Mouse (Mus musculus) forebrain, embryonic 15.5 days (tissue): ENCODE measurements around the gene Hba-x. TPM values are rescaled to one million over a fixed set of nuclear protein-coding genes. Genes with fewer than 3 reads are reported as not detected.

Source experiments
- ATAC-seq: fragments of 200-750 bp; cut with Nextera tagmentation; replicated peaks from 2 replicates; pipeline ENCODE4 v1.8.0; 2017; ENCODE audit warnings: mild to moderate bottlenecking, moderate TSS enrichment, moderate library complexity
- H3K27ac ChIP-seq: fragments of 300-500 bp; sonication (generic); replicated peaks from 2 replicates; pipeline ENCODE4 v1.5.1; 2015; ENCODE audit warnings: mild to moderate bottlenecking, inconsistent platforms
- H3K27me3 ChIP-seq: fragments of 300-500 bp; sonication (generic); 2 replicates; pipeline ENCODE4 v1.6.1; 2015; ENCODE audit warnings: inconsistent platforms
- H3K36me3 ChIP-seq: fragments of 300-500 bp; sonication (generic); 2 replicates; pipeline ENCODE4 v1.6.1; 2015; ENCODE audit warnings: mild to moderate bottlenecking, inconsistent platforms
- H3K4me1 ChIP-seq: fragments of 300-500 bp; sonication (generic); 2 replicates; pipeline ENCODE4 v1.6.1; 2015; ENCODE audit warnings: inconsistent platforms
- H3K4me2 ChIP-seq: fragments of 300-500 bp; sonication (generic); replicated peaks from 2 replicates; pipeline ENCODE4 v1.6.1; 2015; ENCODE audit warnings: mild to moderate bottlenecking, inconsistent platforms
- H3K4me3 ChIP-seq: fragments of 300-500 bp; sonication (generic); 2 replicates; pipeline ENCODE4 v1.5.1; 2015; ENCODE audit warnings: mild to moderate bottlenecking, inconsistent platforms
- H3K9ac ChIP-seq: fragments of 300-500 bp; sonication (generic); replicated peaks from 2 replicates; pipeline ENCODE4 v1.6.1; 2015; ENCODE audit warnings: mild to moderate bottlenecking, inconsistent platforms
- H3K9me3 ChIP-seq: fragments of 300-500 bp; sonication (generic); 2 replicates; pipeline ENCODE4 v1.6.1; 2016; ENCODE audit warnings: inconsistent platforms
- WGBS: fragments of 180-500 bp; shearing (Covaris S2); methylation state at CpG from one replicate; pipeline ENCODE4 v1.1.7; 2015; ENCODE audit warnings: mixed read lengths; 5-methylcytosine and 5-hydroxymethylcytosine counted together
- polyA plus RNA-seq: library from polyadenylated mRNA; unstranded; fragments of >200 nt; fragmentation: Nextera tagmentation; extraction: Ambion mirVana; gene quantifications from 2 replicates; pipeline ENCODE4 v1.2.1, GENCODE M21; 2015

Gene Hba-x
- polyA plus RNA-seq, 1 experiment from 2014 or later, result 24.0 TPM

GRCm38 (mm10) chr11:32256146-32256545, 20.1 kb upstream of the Hba-x start:
- H3K27me3 ChIP-seq, result no peaks in the 10 kb centered on the region
- no peak overlapping the region for H3K4me2 ChIP-seq
- H3K9ac ChIP-seq, result no peak overlapping the region
- H3K4me1 ChIP-seq, result no peaks in the 10 kb centered on the region
- H3K27ac ChIP-seq, result no peak overlapping the region
- no peak for ATAC-seq
- no peaks in the 10 kb centered on the region for H3K9me3 ChIP-seq
- H3K36me3 ChIP-seq, result peaks cover 17% of the 10 kb centered on the region
- no peak overlapping the region for H3K4me3 ChIP-seq
- WGBS, result 85% methylated on average over 1 of the region's 1 CpGs

- ATAC-seq, result no peak
- no peak overlapping the region for H3K4me2 ChIP-seq
- 89% methylated on average over 3 of the region's 3 CpGs for WGBS
These were observed 19.6 kb upstream of the Hba-x start for GRCm38 (mm10) chr11:32256566-32256965.

GRCm38 (mm10) chr11:32262674-32263415, 13.4 kb upstream of the Hba-x start:
- ATAC-seq, result no peak
- Histone ChIP-seq H3K4me1 (peaks cover 12% of the 10 kb centered on the region), H3K27ac (no peak overlapping the region), H3K27me3 (no peaks in the 10 kb centered on the region), H3K9ac (no peak overlapping the region), H3K4me2 (no peak overlapping the region), H3K4me3 (no peak overlapping the region), H3K36me3 (no peaks in the 10 kb centered on the region), H3K9me3 (no peaks in the 10 kb centered on the region)
- WGBS, result 93% methylated on average over 10 of the region's 10 CpGs

More at GRCm38 (mm10) chr11:32256566-32256965, 19.6 kb upstream of the Hba-x start:
- H3K9me3 ChIP-seq, result no peaks in the 10 kb centered on the region
- H3K4me3 ChIP-seq, result no peak overlapping the region
- no peaks in the 10 kb centered on the region for H3K4me1 ChIP-seq
- peaks cover 15% of the 10 kb centered on the region for H3K36me3 ChIP-seq
- no peak overlapping the region for H3K27ac ChIP-seq
- no peaks in the 10 kb centered on the region for H3K27me3 ChIP-seq
- H3K9ac ChIP-seq, result no peak overlapping the region

- Histone ChIP-seq H3K9ac (no peak overlapping the region), H3K4me3 (no peak overlapping the region), H3K27ac (no peak overlapping the region), H3K9me3 (no peaks in the 10 kb centered on the region), H3K4me1 (peaks cover 16% of the 10 kb centered on the region), H3K36me3 (no peaks in the 10 kb centered on the region), H3K27me3 (no peaks in the 10 kb centered on the region), H3K4me2 (no peak overlapping the region)
- WGBS, result 95% methylated on average over 3 of the region's 3 CpGs
- ATAC-seq, result no peak
These were observed 11.0 kb upstream of the Hba-x start for GRCm38 (mm10) chr11:32265117-32265738.

- H3K4me1 ChIP-seq, result peaks cover 16% of the 10 kb centered on the region
- no peaks in the 10 kb centered on the region for H3K27me3 ChIP-seq
- no peak overlapping the region for H3K9ac ChIP-seq
- H3K9me3 ChIP-seq, result no peaks in the 10 kb centered on the region
- H3K36me3 ChIP-seq, result no peaks in the 10 kb centered on the region
- WGBS, result 95% methylated on average over 6 of the region's 6 CpGs
- no peak for ATAC-seq
- H3K4me3 ChIP-seq, result no peak overlapping the region
- H3K4me2 ChIP-seq, result no peak overlapping the region
- no peak overlapping the region for H3K27ac ChIP-seq
These were observed 10.0 kb upstream of the Hba-x start for GRCm38 (mm10) chr11:32266194-32266593.

- no peaks in the 10 kb centered on the region for H3K27me3 ChIP-seq
- WGBS, result 21% methylated on average over 6 of the region's 6 CpGs
- ATAC-seq, result no peak
- no peaks in the 10 kb centered on the region for H3K9me3 ChIP-seq
- H3K9ac ChIP-seq, result peak overlapping the region; percentile 97
- H3K4me3 ChIP-seq, result peak overlapping the region; percentile 81
- peak overlapping the region; percentile 57 for H3K4me2 ChIP-seq
- peaks cover 16% of the 10 kb centered on the region for H3K4me1 ChIP-seq
- peak overlapping the region; percentile 91 for H3K27ac ChIP-seq
- no peaks in the 10 kb centered on the region for H3K36me3 ChIP-seq
These were observed 9.4 kb upstream of the Hba-x start for GRCm38 (mm10) chr11:32266776-32267175.

- H3K36me3 ChIP-seq, result no peaks in the 10 kb centered on the region
- H3K27ac ChIP-seq, result peak within 1 kb of the TSS; percentile 91
- WGBS, result under 1% methylated on average over 54 of the region's 54 CpGs
- H3K9ac ChIP-seq, result peak within 1 kb of the TSS; percentile 97
- peaks cover 16% of the 10 kb centered on the region for H3K4me1 ChIP-seq
- no peaks in the 10 kb centered on the region for H3K27me3 ChIP-seq
- H3K9me3 ChIP-seq, result no peaks in the 10 kb centered on the region
- H3K4me2 ChIP-seq, result peak within 1 kb of the TSS; percentile 57
- peak within 1 kb of the TSS; percentile 81 for H3K4me3 ChIP-seq
- peak; percentile 100 for ATAC-seq
These were observed 8.9 kb upstream of the Hba-x start, which contains the start of gene Nprl3 for GRCm38 (mm10) chr11:32267188-32267884. TSS of gene Nprl3 (minus strand) at chr11:32267707.

- Histone ChIP-seq H3K36me3 (no peaks in the 10 kb centered on the region), H3K9me3 (no peaks in the 10 kb centered on the region), H3K27me3 (no peaks in the 10 kb centered on the region), H3K9ac (peak overlapping the region; percentile 48), H3K4me1 (peaks cover 16% of the 10 kb centered on the region), H3K4me2 (peak overlapping the region; percentile 57), H3K27ac (peak overlapping the region; percentile 39; the same call in 1 of the 2 replicates), H3K4me3 (peak overlapping the region; percentile 81)
- peak; percentile 48 for ATAC-seq
- 23% methylated on average over 5 of the region's 5 CpGs for WGBS
These were observed 8.2 kb upstream of the Hba-x start for GRCm38 (mm10) chr11:32267964-32268363.

- H3K9me3 ChIP-seq, result no peaks in the 10 kb centered on the region
- 82% methylated on average over 5 of the region's 5 CpGs for WGBS
- H3K4me2 ChIP-seq, result no peak overlapping the region
- no peaks in the 10 kb centered on the region for H3K27me3 ChIP-seq
- peaks cover 16% of the 10 kb centered on the region for H3K4me1 ChIP-seq
- no peaks in the 10 kb centered on the region for H3K36me3 ChIP-seq
- no peak overlapping the region for H3K4me3 ChIP-seq
- no peak overlapping the region for H3K27ac ChIP-seq
- H3K9ac ChIP-seq, result no peak overlapping the region
- ATAC-seq, result no peak
These were observed 7.2 kb upstream of the Hba-x start for GRCm38 (mm10) chr11:32268952-32269351.

GRCm38 (mm10) chr11:32271178-32271577, 5.0 kb upstream of the Hba-x start:
- Histone ChIP-seq H3K4me1 (peaks cover 12% of the 10 kb centered on the region), H3K9me3 (no peaks in the 10 kb centered on the region), H3K27me3 (no peaks in the 10 kb centered on the region), H3K4me3 (no peak overlapping the region), H3K9ac (no peak overlapping the region), H3K4me2 (no peak overlapping the region), H3K36me3 (no peaks in the 10 kb centered on the region), H3K27ac (no peak overlapping the region)
- no peak for ATAC-seq
- 59% methylated on average over 4 of the region's 4 CpGs for WGBS

GRCm38 (mm10) chr11:32277736-32278457, 1.7 kb downstream of the Hba-x start:
- WGBS, result 74% methylated on average over 21 of the region's 21 CpGs
- Histone ChIP-seq H3K36me3 (no peaks in the 10 kb centered on the region), H3K27ac (no peak overlapping the region), H3K4me3 (no peak overlapping the region), H3K9ac (no peak overlapping the region), H3K4me1 (no peaks in the 10 kb centered on the region), H3K27me3 (no peaks in the 10 kb centered on the region), H3K4me2 (no peak overlapping the region), H3K9me3 (no peaks in the 10 kb centered on the region)
- no peak for ATAC-seq
